Mouse (Mus musculus) natural killer cell, adult 2 months (primary cell): ENCODE data around the gene Tubgcp5.

Source experiments
- DNase-seq, 2 experiments: peaks; one replicate each; pipeline ENCODE4 v3.0.0; 2022; ENCODE audit warnings: low spot score in 2 of 2

Tubgcp5 gene

DNA sequence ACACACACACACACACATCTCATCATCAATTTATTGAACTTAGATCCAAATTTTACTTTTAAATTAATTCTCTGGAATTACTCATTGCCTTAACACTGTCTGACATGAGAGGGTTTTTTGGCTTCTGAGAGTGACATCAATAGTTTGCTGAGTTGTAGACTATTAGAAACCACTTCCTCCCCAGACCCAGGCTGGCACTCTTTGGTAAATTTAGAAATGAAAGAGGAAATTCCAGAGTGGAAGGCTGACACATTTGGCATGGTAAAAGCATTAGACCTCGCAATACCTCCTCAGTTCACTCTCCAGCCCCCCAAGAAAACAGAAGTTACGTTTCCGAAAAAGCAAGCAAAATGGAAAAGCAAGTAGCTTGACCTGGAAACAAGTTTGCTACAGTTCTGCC is 58.8 kb downstream of the Tubgcp5 start:
- no peak for DNase-seq

DNA sequence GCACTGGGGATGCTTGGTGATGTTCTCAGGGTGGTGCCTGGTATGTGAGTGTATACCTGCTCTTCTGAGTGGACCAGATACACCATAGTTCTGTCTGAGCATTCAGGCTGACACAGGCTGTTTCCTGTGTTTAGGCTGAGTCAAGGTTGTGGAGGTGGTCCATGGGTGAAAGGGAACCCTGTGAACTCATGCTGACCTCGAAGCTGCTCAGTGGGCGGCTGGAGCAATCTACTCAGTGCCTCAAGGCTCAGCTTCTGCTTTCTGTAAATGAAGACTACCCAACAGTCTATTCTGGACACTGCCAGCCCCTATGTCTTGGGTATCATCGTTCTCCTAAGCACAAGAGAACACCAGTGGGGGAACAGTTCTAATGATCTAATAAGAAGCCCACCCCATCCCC is 61.6 kb downstream of the Tubgcp5 start:
- no peak for DNase-seq

- DNase-seq, result no peak
Observed at GRCm38 (mm10) chr7:55856741-55857140, 62.8 kb downstream of the Tubgcp5 start.

DNA sequence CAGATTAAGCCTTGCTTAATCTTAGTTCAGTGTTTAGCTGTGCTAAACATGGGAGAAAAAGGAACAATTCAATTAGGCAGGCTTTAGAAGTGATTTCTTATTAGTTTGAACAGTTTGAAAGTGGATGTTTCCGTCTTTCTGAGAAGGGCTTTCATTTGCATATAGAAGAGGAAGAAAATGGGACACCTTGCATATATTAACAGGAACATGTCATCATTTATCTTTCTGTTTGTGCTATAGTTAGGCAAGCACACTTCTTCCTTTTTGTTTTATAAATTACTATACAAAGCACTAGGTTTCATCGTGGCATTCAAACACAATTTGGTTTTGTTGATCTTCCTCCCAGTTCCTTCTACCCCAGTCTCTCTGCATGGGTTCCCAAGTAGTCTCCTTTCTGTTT is 63.8 kb downstream of the Tubgcp5 start:
- no peak for DNase-seq

DNA sequence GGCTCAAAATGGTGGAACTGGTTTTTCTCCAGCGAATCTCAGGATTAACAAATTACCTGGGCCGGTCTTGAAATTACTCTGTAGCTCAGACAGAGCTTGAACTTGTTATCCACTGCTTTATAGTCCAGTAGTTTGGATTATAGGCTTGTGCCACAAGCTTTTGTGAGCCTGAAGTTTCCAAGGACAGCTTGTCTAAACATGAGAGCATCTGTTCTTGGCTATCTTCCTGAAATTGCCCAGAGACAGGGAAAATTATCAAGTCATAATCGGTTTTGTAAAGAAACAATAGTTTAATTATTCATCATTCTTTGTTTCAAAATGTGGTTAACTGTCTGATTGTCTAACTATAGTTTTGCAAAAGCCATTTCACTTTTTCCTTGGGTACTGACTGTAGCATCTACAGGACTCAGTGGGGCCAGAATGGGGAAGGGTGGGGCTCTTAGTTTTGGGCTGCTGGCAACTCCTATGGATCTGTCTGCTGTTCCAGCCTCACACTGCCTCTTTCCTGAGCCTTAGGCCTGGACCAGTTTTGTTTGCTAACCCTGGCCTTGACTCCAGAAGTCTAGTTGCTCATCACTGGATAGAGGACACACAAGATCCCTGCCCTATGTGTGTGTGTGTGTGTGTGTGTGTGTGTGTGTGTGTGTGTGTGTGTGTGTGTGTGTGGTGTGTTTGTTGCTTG is 65.0 kb downstream of the Tubgcp5 start:
- DNase-seq, result no peak

- DNase-seq, result no peak
Observed at GRCm38 (mm10) chr7:55859518-55859872, 65.5 kb downstream of the Tubgcp5 start.

DNA sequence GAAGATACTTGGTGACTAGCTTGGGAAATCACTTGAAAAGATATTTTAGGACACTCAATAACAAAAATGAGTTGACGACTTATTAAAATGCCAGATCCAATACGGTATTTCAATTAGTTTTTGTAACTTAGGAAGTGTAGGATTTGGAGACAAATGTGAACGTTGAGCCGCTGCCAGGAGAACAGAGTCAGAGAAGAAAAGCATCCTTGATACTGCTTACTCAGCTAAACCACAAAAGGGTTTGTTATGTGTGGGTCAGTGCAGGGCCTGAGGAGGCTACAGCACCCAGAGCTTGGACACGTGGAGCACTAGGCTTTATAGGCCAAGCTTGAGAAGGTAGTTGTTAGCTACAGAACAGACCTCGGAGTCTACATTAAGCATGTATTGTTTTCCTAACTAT is 66.0 kb downstream of the Tubgcp5 start:
- DNase-seq, result no peak

DNA sequence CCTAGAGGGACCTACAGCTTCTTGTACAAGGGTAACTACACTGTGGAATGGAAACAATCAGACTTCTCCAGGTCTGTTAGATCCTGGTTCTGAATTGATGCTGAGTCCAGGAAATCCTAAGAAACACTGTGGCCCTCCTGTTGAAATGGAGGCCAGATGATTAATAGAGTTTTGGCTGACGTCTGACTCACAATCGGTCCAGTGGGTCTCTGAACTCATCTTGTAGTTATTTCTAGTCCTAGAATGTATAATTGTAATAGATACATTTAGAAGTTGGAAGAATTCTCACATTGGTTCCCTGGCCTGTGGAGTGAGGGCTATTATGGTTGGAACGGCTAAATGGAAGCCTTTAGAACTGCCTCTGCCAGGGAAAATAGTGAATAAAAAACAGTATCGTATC is 67.2 kb downstream of the Tubgcp5 start:
- DNase-seq, result no peak

- DNase-seq, result no peak
Observed at GRCm38 (mm10) chr7:55865044-55865443, 71.1 kb downstream of the Tubgcp5 start.

GRCm38 (mm10) chr7:55865750-55866416 is 71.9 kb downstream of the Tubgcp5 start:
- no peak for DNase-seq

GRCm38 (mm10) chr7:55868247-55868646 is 74.3 kb downstream of the Tubgcp5 start:
- DNase-seq, result no peak

- DNase-seq, result no peak
Observed at GRCm38 (mm10) chr7:55869220-55869619, 75.3 kb downstream of the Tubgcp5 start.

DNA sequence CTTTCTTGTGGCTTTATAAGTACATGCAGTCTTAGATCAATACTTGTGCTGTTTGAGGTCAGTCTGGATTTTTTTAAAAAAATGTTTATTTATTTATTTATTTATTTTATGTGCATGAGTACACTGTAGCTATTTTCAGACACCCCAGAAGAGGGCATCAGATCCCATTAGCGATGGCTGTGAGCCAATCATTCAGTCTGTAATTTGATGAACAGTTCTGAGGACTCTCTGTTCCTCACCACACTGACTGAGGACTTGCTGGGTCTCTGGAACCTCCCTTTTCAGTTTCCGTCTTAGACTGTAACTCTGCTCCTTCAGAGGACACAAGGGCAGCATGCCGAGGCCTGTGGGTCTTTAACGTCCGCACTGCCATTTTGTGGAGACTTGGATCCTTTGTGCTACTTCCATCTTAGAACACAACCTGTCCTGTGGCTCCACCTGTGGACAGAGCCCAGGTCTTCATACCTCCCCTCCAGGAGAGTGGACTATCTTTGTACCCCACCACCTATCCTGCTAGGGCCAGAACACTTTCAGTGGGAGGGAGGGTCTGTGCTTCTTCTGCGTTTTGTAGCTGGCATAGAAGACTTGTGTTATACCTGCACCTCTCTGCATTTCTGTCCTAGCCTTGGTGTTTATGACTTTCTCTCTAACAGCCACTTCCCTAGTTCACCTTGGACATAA is 76.5 kb downstream of the Tubgcp5 start:
- no peak for DNase-seq

DNA sequence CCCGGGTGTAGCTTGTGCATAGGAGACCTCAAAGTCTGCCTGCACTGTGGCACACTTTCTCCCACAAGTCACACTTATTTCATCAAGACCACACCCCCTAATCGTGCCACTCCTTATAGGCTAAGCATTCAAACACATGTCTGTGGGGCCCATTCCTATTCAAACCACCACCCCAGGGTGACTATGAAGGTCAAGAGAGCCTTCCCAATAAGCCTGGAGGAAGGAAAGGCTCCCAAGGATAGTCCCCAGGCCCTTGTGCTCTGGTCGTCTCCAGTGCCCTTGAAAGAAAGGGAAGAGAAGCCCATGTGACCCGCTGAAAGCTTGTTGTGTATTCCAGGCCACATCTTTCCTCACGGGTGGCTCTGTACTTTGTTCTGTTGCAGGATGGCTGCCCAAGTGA is 77.5 kb downstream of the Tubgcp5 start:
- DNase-seq, result no peak

GRCm38 (mm10) chr7:55874703-55875102 is 80.7 kb downstream of the Tubgcp5 start:
- no peak for DNase-seq

GRCm38 (mm10) chr7:55877721-55878120 is 83.8 kb downstream of the Tubgcp5 start:
- no peak for DNase-seq

GRCm38 (mm10) chr7:55880882-55881281 is 86.9 kb downstream of the Tubgcp5 start:
- DNase-seq, result no peak
